In genomic region chr1:92585479-92585878, GRCm38 (mm10) we compare ENCODE assay signal across 46 mouse cellular contexts. TPM values are rescaled to one million over a fixed set of nuclear protein-coding genes. Genes with fewer than 3 reads are reported as not detected.
"Had no signal": no experiment of that assay in that cellular context is flagged by ENCODE, and none has a peak within 500 bp of the region (broad histone marks: within the 10 kb centered on the region; RNA-seq: fewer than 3 reads in every experiment).

Gene Olfr1412, plus strand, starts transcription at chr1:92585779.

- H3K27me3 ChIP-seq: limb, embryonic 12.5 days; limb, embryonic 13.5 days; limb, embryonic 15.5 days; liver, embryonic 12.5 days; liver, embryonic 13.5 days; liver, embryonic 15.5 days; lung, embryonic 15.5 days; midbrain, embryonic 12.5 days; midbrain, embryonic 13.5 days; midbrain, embryonic 15.5 days; neural tube, embryonic 12.5 days; neural tube, embryonic 13.5 days had no signal

- H3K4me3 ChIP-seq: left cerebral cortex, adult 2 months; limb, embryonic 12.5 days; limb, embryonic 13.5 days; limb, embryonic 15.5 days; liver, embryonic 12.5 days; liver, embryonic 13.5 days; liver, embryonic 15.5 days; lung, embryonic 15.5 days; megakaryocyte, embryonic 14.5 days; midbrain, embryonic 10.5 days; midbrain, embryonic 12.5 days; midbrain, embryonic 13.5 days; midbrain, embryonic 15.5 days; myocyte; neural tube, embryonic 12.5 days; neural tube, embryonic 13.5 days had no signal

- H3K9me3 ChIP-seq: limb, embryonic 12.5 days; limb, embryonic 13.5 days; limb, embryonic 15.5 days; liver, embryonic 12.5 days; liver, embryonic 13.5 days; liver, embryonic 15.5 days; lung, embryonic 15.5 days; midbrain, embryonic 10.5 days; midbrain, embryonic 12.5 days; midbrain, embryonic 13.5 days; midbrain, embryonic 15.5 days; neural tube, embryonic 12.5 days had no signal

- H3K27ac ChIP-seq: left cerebral cortex, adult 2 months; limb, embryonic 12.5 days; limb, embryonic 13.5 days; limb, embryonic 15.5 days; liver, embryonic 12.5 days; liver, embryonic 13.5 days; liver, embryonic 14.5 days; liver, embryonic 15.5 days; lung, embryonic 15.5 days; macrophage; midbrain, embryonic 10.5 days; midbrain, embryonic 12.5 days; midbrain, embryonic 13.5 days; midbrain, embryonic 15.5 days; neural tube, embryonic 12.5 days; neural tube, embryonic 13.5 days had no signal

- ATAC-seq: liver, embryonic 12.5 days; liver, postnatal 0 days; lung, postnatal 0 days; midbrain, embryonic 13.5 days; midbrain, embryonic 15.5 days; midbrain, embryonic 16.5 days had no signal

- H3K9ac ChIP-seq: limb, embryonic 12.5 days; limb, embryonic 13.5 days; limb, embryonic 15.5 days; liver, embryonic 12.5 days; liver, embryonic 13.5 days; liver, embryonic 14.5 days; liver, embryonic 15.5 days; liver, postnatal 0 days; lung, embryonic 14.5 days; lung, embryonic 15.5 days; midbrain, embryonic 12.5 days; midbrain, embryonic 13.5 days; midbrain, embryonic 15.5 days; neural tube, embryonic 12.5 days; neural tube, embryonic 13.5 days had no signal

- H3K4me2 ChIP-seq: limb, embryonic 12.5 days; limb, embryonic 13.5 days; limb, embryonic 15.5 days; liver, embryonic 12.5 days; liver, embryonic 13.5 days; liver, embryonic 15.5 days; lung, embryonic 14.5 days; lung, embryonic 15.5 days; midbrain, embryonic 11.5 days; midbrain, embryonic 12.5 days; midbrain, embryonic 13.5 days; midbrain, embryonic 15.5 days; neural tube, embryonic 12.5 days; neural tube, embryonic 13.5 days had no signal

- DNase-seq: left cerebral cortex, postnatal 4 days; liver, embryonic 13.5 days; liver, postnatal 0 days; lung, adult 18-20 months; lung, adult 2 months; lung, embryonic 14.5 days; lung, postnatal 10 days; lung, postnatal 14 days; lung, postnatal 36 days; lung, postnatal 4 days; midbrain, embryonic 14.5 days had no signal

- H3K36me3 ChIP-seq: limb, embryonic 12.5 days; limb, embryonic 13.5 days; limb, embryonic 15.5 days; liver, embryonic 12.5 days; liver, embryonic 13.5 days; liver, embryonic 15.5 days; lung, embryonic 15.5 days; midbrain, embryonic 10.5 days; midbrain, embryonic 12.5 days; midbrain, embryonic 13.5 days; midbrain, embryonic 15.5 days; neural tube, embryonic 12.5 days; neural tube, embryonic 13.5 days had no signal

- H3K4me1 ChIP-seq: limb, embryonic 12.5 days; limb, embryonic 13.5 days; limb, embryonic 15.5 days; liver, embryonic 12.5 days; liver, embryonic 13.5 days; liver, embryonic 15.5 days; lung, embryonic 15.5 days; megakaryocyte, embryonic 14.5 days; midbrain, embryonic 10.5 days; midbrain, embryonic 12.5 days; midbrain, embryonic 13.5 days; midbrain, embryonic 15.5 days; neural tube, embryonic 12.5 days; neural tube, embryonic 13.5 days had no signal

RNA-seq across cellular contexts. Expression of gene Olfr1412, which starts in this region (rescaled TPM):
- total RNA-seq: left cerebral cortex, adult 2 months; left cerebral cortex, adult 8-10 months; left cerebral cortex, postnatal 10 days; left cerebral cortex, postnatal 14 days; left cerebral cortex, postnatal 25 days; left cerebral cortex, postnatal 36 days; left cerebral cortex, postnatal 4 days; liver, adult 2 months; megakaryocyte progenitor cell, adult 5-6 weeks; megakaryocyte, adult 5-6 weeks; megakaryocyte-erythroid progenitor cell, adult 5-6 weeks; midbrain, postnatal 0 days; monocyte, adult 5-6 weeks had no signal
- polyA plus RNA-seq: limb, embryonic 12.5 days; limb, embryonic 13.5 days; limb, embryonic 14.5 days; limb, embryonic 15.5 days; liver, adult 2 months; liver, embryonic 12.5 days; liver, embryonic 13.5 days; liver, embryonic 14.5 days; liver, embryonic 15.5 days; liver, embryonic 16.5 days; liver, postnatal 0 days; lung, adult 2 months; lung, embryonic 14.5 days; lung, embryonic 15.5 days; lung, embryonic 16.5 days; lung, postnatal 0 days; macrophage; midbrain, embryonic 10.5 days; midbrain, embryonic 11.5 days; midbrain, embryonic 12.5 days; midbrain, embryonic 13.5 days; midbrain, embryonic 14.5 days; midbrain, embryonic 15.5 days; midbrain, embryonic 16.5 days; midbrain, postnatal 0 days; myocyte; neural tube, embryonic 11.5 days; neural tube, embryonic 12.5 days; neural tube, embryonic 13.5 days had no signal
